Mouse (Mus musculus): ENCODE results near the gene Nova1.

Nova1 gene

GRCm38 (mm10) chr12:46818856-46819347 lies at the start of gene Nova1:
TSS of gene Nova1 (minus strand) at chr12:46818929.
- DNase-seq = peak; percentile 82

- DNase-seq = peak; percentile 98
These were observed 756 bp upstream of the Nova1 start for GRCm38 (mm10) chr12:46819348-46820022.

DNA sequence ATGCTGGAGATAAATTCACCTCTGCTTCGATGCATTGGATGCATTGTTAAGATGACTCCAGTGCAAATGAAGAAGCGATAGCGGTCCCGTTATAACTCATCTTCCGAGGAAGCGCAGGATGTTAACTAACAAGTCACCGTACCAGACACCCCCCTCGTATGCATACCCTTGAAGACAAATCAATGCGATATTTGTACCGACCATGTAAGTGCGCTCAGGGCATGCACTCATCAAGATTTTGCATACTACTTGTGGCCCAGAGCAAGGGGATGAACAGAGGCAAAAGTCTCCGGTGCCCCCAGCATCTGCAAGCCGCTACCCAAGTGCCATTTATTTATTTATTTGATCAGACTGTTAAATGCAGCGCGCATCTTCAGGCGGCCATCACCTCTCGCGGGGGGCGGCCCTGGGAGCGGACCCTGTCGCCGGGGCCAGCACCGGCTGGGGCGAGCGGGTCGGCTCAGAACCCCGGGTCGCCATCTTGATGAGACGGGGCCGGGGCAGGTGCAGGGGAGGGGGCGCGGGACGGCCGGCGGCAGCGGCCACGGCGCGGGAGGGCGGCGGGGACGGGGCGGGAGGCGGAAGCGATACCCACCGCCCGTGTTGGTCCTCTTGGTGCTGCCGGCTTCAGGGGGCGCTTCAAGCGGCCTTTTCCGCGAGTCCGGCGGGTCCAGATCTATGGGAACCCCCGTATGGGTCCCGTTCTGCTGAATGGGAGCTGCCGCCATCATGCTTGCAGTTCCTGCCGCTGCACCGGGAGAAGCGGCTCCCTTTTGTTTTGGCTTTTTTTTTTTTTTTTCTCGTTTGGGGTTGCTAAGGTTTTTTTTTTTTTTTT lies 491 bp downstream of the Nova1 start:
- DNase-seq = peak; percentile 56

DNA sequence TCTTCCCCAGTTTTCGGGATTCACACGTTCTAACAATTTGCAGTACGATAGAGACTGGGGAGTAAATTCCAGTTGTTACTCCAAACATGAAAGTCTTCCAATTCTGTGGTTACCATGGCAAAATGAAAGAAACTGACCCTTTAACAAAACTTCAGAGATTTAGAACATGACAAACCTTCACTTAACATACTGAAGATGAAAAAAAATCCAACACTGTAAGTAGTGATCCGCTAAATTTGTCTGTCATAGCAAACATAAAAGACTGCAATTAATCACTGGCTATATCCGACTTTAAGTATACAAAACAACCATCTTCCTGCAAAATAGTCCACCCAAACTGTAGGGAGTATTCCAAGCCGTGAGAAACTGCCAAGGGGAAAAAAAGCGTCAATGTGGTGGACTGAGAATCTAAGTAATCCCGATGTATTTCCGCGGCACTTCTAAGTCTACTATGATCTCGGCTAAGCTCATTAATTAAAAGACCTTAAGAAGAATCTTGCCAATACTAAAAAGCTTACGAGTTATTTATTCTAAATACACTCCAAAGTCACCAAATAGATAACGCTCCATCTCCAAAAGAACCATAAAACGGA lies 1.4 kb downstream of the Nova1 start:
- no peak for DNase-seq

GRCm38 (mm10) chr12:46816291-46816690 lies 2.4 kb downstream of the Nova1 start:
- no peak for DNase-seq

- DNase-seq = no peak
These were observed 3.0 kb downstream of the Nova1 start for GRCm38 (mm10) chr12:46815697-46816096.

DNA sequence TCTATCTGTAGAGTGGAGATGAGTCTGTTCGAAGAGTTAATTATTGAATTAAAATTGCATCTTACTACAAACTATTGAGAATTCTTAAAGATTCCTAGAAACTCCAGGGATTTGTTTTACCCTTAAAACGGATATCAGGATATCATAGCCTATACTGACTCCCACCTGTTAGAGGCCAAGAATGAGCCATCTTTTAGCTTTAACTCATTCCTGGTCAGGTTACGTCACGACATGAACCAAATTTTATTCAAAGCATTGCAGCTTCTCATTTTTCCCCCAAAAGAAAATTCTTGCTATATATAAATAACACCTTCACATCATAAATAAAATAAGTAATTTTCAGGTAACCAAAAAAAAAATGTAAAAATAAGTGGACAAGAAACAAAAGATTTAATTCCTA lies 3.9 kb downstream of the Nova1 start:
- no peak for DNase-seq

DNA sequence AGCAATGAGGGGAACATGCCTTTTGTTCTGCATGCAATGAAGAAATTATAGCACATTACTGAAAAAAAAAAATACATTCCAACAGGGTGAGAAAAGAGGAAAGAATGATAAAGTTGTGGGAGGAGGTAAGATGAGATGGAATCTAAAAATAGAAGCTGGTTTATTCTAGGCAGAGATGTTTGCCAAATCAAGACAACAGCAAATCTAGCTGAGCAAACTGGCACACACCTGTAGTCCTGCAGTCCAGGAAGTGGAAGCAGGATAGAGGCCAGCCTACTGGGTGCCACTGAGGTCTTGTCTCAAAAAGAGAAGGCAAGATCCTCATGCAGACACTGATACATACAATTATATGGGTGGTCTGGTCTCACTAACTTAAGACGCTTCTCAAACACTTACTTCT lies 17.4 kb downstream of the Nova1 start:
- DNase-seq = no peak

GRCm38 (mm10) chr12:46782301-46783280 lies 36.1 kb downstream of the Nova1 start:
- DNase-seq = no peak

DNA sequence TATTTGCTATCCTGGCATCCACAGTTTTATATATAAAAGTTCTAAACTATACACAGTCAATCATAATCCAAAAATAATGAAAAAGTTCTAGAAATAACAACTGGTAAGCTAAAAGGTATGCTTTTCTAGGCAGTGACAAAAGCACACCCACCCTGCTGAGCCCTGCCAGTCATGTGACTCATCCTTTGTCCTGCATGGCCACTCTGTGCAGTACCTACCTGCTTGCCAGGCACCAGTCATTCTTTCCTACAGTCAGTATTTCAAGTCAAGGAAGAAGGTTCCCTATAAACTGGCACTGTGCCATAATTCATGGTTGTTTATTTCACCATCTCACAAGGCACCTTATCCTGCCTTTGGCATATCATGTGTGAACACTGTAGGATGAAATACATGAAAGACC lies 37.2 kb downstream of the Nova1 start:
- DNase-seq = no peak

GRCm38 (mm10) chr12:46780983-46781382 lies 37.7 kb downstream of the Nova1 start:
- no peak for DNase-seq

DNA sequence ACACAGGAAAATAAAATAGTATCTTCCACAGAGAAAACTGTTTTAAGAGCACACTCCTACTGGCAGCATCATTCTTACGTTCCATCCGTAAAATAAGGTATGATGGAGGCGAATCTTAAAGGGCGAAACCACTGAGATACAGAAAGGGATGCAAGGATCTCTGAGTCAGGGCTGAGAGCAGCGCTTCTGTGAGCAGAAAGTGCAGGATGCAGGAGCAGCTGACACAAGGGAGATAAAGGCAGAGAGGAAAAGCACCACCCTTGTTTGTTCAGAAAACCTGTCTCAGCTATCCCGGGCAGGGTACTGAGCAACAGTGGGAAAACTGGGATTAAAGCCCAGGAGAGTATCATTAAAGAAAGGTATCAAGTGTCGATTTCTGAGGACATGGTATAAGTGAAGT lies 59.3 kb downstream of the Nova1 start:
- DNase-seq = no peak

DNA sequence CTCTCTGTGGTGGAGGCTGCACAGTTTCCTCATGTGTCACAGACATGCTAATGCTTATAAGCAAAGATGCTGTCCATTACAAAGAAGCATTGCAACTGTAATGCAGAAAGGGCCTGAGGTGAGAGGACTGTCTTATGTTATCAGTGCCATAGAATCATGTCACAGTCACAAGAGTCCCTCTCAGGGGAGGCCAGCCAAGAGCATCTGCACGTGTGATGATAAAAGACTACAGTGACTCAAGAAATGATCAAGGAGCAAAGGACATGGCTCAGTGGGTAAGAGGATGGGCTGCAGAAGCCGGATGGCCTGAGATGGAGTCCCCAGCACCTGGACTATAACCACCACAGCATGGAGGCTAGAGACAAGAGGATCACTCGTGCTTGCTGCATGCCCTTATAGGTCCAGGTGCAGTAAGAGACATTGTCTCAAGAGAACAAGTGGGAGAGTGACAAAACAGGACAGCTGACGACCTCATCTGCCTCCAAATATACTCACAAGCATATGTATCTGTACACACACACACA lies 64.3 kb downstream of the Nova1 start:
- DNase-seq = no peak

GRCm38 (mm10) chr12:46753096-46753495 lies 65.6 kb downstream of the Nova1 start:
- no peak for DNase-seq

GRCm38 (mm10) chr12:46733261-46733660 lies 85.5 kb downstream of the Nova1 start:
- no peak for DNase-seq

GRCm38 (mm10) chr12:46731943-46732342 lies 86.8 kb downstream of the Nova1 start:
- DNase-seq = no peak

GRCm38 (mm10) chr12:46721914-46722313 lies 96.8 kb downstream of the Nova1 start:
- peak; percentile 51 for DNase-seq

DNA sequence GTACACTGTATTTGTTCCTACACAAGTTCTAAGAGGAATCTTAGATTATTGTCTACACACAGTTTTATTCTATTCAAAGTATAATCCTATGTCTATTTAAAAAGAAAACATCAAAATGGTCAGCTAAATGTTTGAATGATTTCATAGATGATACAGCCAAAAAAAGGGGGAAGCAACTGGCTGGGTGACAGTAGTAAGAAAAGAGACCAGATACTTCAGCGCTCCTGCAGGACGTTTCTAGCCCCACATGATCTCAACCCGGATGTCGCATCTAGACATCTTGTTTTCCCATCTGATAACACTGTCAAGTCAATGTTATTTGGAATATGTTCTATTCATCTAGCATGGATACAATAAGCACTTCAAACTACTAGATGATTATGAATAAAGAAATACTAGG lies 99.7 kb downstream of the Nova1 start:
- no peak for DNase-seq

DNA sequence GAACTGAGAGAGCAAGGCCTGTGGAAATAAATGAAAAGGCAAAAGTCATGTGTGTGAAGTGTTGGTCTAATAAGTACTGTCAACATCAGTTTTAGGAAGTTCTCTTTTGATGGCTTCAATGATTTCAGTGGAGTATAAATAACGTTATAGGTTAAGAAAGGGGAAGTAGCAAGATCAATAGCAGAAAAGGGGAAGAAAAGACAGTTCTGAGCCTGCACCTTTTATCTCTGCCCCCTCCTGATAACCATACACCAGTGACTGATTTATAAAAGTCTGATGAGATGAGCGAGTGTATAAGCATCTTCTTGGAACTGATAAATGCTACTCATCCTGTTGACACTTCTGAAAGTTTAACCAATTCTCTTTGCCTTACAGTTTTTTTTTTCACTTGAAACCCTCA lies 108.6 kb downstream of the Nova1 start:
- no peak for DNase-seq

DNA sequence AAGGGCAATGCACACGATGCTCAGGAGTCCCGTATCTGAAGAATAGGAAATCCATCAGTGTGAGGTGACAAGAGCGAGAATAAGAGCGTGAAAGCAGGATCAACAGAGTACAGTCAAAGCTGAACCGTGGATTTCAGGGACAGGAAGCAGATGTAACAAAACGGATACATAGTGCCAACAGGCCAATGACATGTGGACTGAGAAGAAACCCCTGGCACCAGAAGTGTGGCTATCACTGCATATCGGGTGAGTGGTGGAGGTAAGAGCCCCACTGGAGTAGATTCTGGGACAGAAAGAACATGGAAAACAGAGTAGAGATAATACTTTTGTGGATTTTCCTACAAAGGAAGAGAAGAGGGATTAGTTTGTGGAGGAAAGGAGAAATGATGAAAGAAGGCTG lies 109.3 kb downstream of the Nova1 start:
- no peak for DNase-seq

- DNase-seq = no peak
These were observed 118.5 kb downstream of the Nova1 start for GRCm38 (mm10) chr12:46700202-46700601.

DNA sequence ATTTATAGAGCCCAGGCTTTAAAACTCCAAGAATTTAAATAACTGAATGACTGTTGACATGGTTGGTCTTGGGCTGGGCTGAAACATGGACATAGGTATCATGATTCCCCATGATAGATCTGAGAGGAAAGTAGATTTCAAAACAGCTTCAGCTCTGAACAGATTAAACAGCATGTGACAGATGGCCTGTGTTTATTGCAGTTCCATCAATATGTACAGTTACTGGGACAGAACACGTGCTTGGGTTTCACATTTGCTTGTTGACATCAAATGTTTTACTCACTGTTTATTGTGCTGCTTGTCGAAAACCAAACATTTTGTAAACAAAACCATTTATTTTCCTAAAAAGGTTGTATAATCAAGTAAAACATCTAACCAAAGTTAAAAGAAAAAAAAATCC lies 142.4 kb downstream of the Nova1 start:
- DNase-seq = no peak
